ENCODE assay signal across 8 mouse cellular contexts in the genomic region with DNA sequence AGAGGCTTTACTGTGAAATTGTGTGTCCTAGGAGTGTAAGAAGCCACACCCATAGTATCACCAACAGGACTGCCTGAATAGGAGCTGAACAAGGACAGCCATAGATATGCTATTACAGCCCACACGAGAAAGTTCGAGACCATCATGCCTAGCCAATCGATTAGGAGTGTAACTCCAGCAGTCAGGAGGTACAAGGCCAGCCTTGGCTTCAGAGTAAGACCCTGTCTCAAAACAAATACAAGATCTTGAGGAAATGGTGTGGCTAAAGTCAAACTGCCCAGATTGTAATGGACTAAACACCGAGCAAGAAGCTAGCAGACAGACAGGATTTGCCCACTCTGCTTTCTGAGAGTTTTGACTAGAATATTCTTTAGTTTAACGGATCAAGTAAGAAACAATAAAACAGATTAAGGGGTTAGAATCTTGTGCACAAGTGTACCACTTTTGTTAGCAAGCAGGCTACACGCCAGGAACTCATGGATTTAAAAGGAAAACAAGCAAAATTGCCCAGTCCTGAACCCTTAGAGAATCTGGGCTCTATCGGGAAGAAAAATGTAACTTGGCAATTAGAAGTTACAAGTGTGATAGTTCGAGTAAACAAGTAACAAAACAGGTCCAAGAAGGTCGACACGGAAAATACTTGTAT. TPM values are rescaled to one million over a fixed set of nuclear protein-coding genes. Genes with fewer than 3 reads are reported as not detected.
DNase-seq lines count a peak whose midpoint lies in the region; ATAC-seq and TF ChIP-seq lines count a peak whose summit lies in the region.

No protein-coding gene starts in this region.

- intact Hi-C loops in gastrocnemius, adult 2 months (cut with DNase I): loop anchor here (5.0 kb wide), 1 partner anchor 76 kb away; no protein-coding TSS in a partner anchor

- no peak for ATAC-seq in embryonic facial prominence, embryonic 12.5 days (ENCODE audit: insufficient number of reproducible peaks, insufficient read depth, low FRiP score, low TSS enrichment)
- no peak for ATAC-seq in neural tube, embryonic 11.5 days (ENCODE audit: insufficient read depth, low FRiP score, low TSS enrichment)

- peak overlapping the region; percentile 61 for H3K9ac ChIP-seq in embryonic facial prominence, embryonic 12.5 days
- H3K9ac ChIP-seq in neural tube, embryonic 11.5 days (ENCODE audit: low read length): peak overlapping the region; percentile 99

- H3K9me3 ChIP-seq in embryonic facial prominence, embryonic 12.5 days: no peaks in the 10 kb centered on the region
- no peaks in the 10 kb centered on the region for H3K9me3 ChIP-seq in neural tube, embryonic 11.5 days (ENCODE audit: control insufficient read depth, low read length)

- no peak for DNase-seq in gastrocnemius, adult 2 months
- no peak for DNase-seq in gastrocnemius, postnatal 10 days
- peak; percentile 69 for DNase-seq in 416B (ENCODE audit: low read depth)
- DNase-seq in large intestine, adult 2 months (ENCODE audit: low read depth, low spot score): peak; percentile 27
- no peak for DNase-seq in neural tube, embryonic 11.5 days (ENCODE audit: low spot score)
- no peak for DNase-seq in frontal cortex, postnatal 25 days (ENCODE audit: low spot score in 2 of 2)
- DNase-seq in frontal cortex, postnatal 10 days (ENCODE audit: low spot score in 2 of 2): no peak

- no peaks in the 10 kb centered on the region for H3K27me3 ChIP-seq in embryonic facial prominence, embryonic 12.5 days
- no peaks in the 10 kb centered on the region for H3K27me3 ChIP-seq in neural tube, embryonic 11.5 days (ENCODE audit: control insufficient read depth, insufficient read depth, low read length)

- H3K4me1 ChIP-seq in embryonic facial prominence, embryonic 12.5 days: peaks cover 20% of the 10 kb centered on the region
- H3K4me1 ChIP-seq in neural tube, embryonic 11.5 days (ENCODE audit: control insufficient read depth, insufficient read depth, low read length): peaks cover 6% of the 10 kb centered on the region; the same call in 1 of the 2 replicates

- H3K4me3 ChIP-seq in gastrocnemius, adult 2 months: peak overlapping the region; percentile 84
- H3K4me3 ChIP-seq in embryonic facial prominence, embryonic 12.5 days: peak overlapping the region; percentile 66
- H3K4me3 ChIP-seq in neural tube, embryonic 11.5 days (ENCODE audit: low read depth, low read length): peak overlapping the region; percentile 99

- H3K36me3 ChIP-seq in embryonic facial prominence, embryonic 12.5 days: peaks cover 26% of the 10 kb centered on the region
- H3K36me3 ChIP-seq in neural tube, embryonic 11.5 days (ENCODE audit: control insufficient read depth, insufficient read depth, low read length): peaks cover 6% of the 10 kb centered on the region

- TF ChIP-seq CTCF in gastrocnemius, adult 2 months (IDR thresholded peaks at IDR 0.05): no peak

- peak overlapping the region; percentile 95 for H3K27ac ChIP-seq in gastrocnemius, adult 2 months
- H3K27ac ChIP-seq in embryonic facial prominence, embryonic 12.5 days: peak overlapping the region; percentile 96
- H3K27ac ChIP-seq in neural tube, embryonic 11.5 days (ENCODE audit: low read depth, low read length): peak overlapping the region; percentile 90

- peak overlapping the region; percentile 46 for H3K4me2 ChIP-seq in embryonic facial prominence, embryonic 12.5 days (replicated peaks)
- peak overlapping the region; percentile 78 for H3K4me2 ChIP-seq in neural tube, embryonic 11.5 days (ENCODE audit: low read depth)

- 18% methylated on average over 10 of the region's 10 CpGs for WGBS in embryonic facial prominence, embryonic 12.5 days
- WGBS in large intestine, adult 2 months: 11% methylated on average over 10 of the region's 10 CpGs
- WGBS in neural tube, embryonic 11.5 days: 22% methylated on average over 10 of the region's 10 CpGs

RNA-seq across cellular contexts. Expression of a gene that starts 0.8 kb away (rescaled TPM):
- 100 to 1,000 TPM in 1 of 2 experiments, 10 to 100 TPM in 1; 78.8 to 109 TPM for total RNA-seq in gastrocnemius, adult 2 months (2021)
- total RNA-seq in gastrocnemius, postnatal 10 days (2021): 100 to 1,000 TPM; 131 to 154 TPM
- polyA plus RNA-seq in embryonic facial prominence, embryonic 12.5 days (2016; fragmentation: Nextera tagmentation; extraction: Ambion mirVana): 127 and 129 TPM in 2 replicates
- 419 and 430 TPM in 2 replicates for polyA plus RNA-seq in large intestine, adult 2 months (2012; rRNA removed)
- 115 and 120 TPM in 2 replicates for polyA plus RNA-seq in neural tube, embryonic 11.5 days (2014; fragmentation: Nextera tagmentation; extraction: Ambion mirVana)

RNA-seq across cellular contexts. Expression of a gene that starts 10.2 kb away (rescaled TPM):
- total RNA-seq in gastrocnemius, adult 2 months (2021): under 1 TPM; 0.17 to 0.23 TPM
- total RNA-seq in gastrocnemius, postnatal 10 days (2021): under 1 TPM; 0.19 to 0.41 TPM
- polyA plus RNA-seq in embryonic facial prominence, embryonic 12.5 days (2016; fragmentation: Nextera tagmentation; extraction: Ambion mirVana): 0.57 and 0.75 TPM in 2 replicates
- 0.02 and 0.04 TPM in 2 replicates for polyA plus RNA-seq in large intestine, adult 2 months (2012; rRNA removed)
- 0.12 and 0.15 TPM in 2 replicates for polyA plus RNA-seq in neural tube, embryonic 11.5 days (2014; fragmentation: Nextera tagmentation; extraction: Ambion mirVana)

Comparison
In these comparisons a context has a peak if more than half of its experiments do, and no peak if none do; other contexts are left out.
1. DNase-seq: peak in 416B (single experiment) and large intestine, adult 2 months (single experiment); none in gastrocnemius, adult 2 months (single experiment), gastrocnemius, postnatal 10 days (single experiment), neural tube, embryonic 11.5 days (single experiment), frontal cortex, postnatal 25 days (0 of 2) and frontal cortex, postnatal 10 days (0 of 2).
2. Peak in every context shown above with its lines, with median percentiles within 50 percentile points of each other: H3K27ac ChIP-seq and H3K4me3 ChIP-seq.